ENCODE assay signal across 10 mouse cellular contexts in the genomic region with DNA sequence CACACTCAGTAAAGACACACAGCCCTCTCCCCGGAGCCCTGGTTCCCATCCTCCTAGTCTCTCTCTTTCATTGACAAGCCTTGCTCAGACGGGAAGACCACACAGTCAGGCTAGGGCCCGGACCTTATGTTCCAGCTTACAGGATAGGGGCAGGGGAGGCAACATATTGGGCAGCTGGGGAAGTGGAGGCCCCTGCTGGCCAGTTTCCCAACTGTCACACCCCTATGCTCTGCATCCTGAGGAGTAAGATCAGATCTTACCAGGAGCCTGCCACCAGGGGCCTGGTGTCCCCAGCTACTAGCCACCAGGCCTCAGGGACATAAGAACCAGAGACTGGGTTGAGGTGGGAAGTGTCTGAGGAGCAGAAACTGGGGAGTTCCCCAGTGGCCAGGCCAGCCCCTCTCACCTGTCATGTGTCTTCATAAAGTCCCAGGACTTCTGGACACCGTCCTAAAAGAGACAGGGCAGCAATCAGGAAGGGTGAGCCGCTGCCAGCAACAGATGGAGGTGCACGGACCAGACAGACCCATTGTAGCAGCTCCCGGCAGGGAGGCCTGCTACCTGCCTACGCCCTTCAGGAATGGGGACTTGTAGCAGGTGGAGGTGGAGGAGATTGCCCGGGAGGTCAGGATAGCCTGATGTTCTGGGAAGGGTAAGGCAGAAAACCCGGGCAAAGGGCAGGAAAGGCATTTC. TPM values are rescaled to one million over a fixed set of nuclear protein-coding genes. Genes with fewer than 3 reads are reported as not detected.
A peak's percentile ranks its signal among the peaks of the same experiment; 100 is the strongest.
DNase-seq lines count a peak whose midpoint lies in the region; ATAC-seq and TF ChIP-seq lines count a peak whose summit lies in the region.
"Had no signal": no experiment of that assay in that cellular context is flagged by ENCODE, and none has a peak within 500 bp of the region (broad histone marks: within the 10 kb centered on the region; RNA-seq: fewer than 3 reads in every experiment).

No protein-coding gene starts in this region.

- no peaks in the 10 kb centered on the region for H3K36me3 ChIP-seq in heart, embryonic 12.5 days
- H3K36me3 ChIP-seq: forebrain, embryonic 10.5 days had no signal

- 63% methylated on average over 10 of the region's 10 CpGs for WGBS in heart, embryonic 12.5 days

- no peak overlapping the region for H3K9ac ChIP-seq in heart, embryonic 12.5 days

- H3K4me1 ChIP-seq in heart, embryonic 12.5 days (replicated peaks), result peaks cover 36% of the 10 kb centered on the region

- no peak overlapping the region for H3K4me2 ChIP-seq in heart, embryonic 12.5 days

- peak; percentile 33 for TF ChIP-seq CTCF in gastrocnemius, adult 2 months (IDR thresholded peaks at IDR 0.05)

- H3K9me3 ChIP-seq in heart, embryonic 12.5 days (replicated peaks), result no peaks in the 10 kb centered on the region
- H3K9me3 ChIP-seq: forebrain, embryonic 10.5 days; megakaryocyte, embryonic 14.5 days had no signal

- H3K27me3 ChIP-seq in heart, embryonic 12.5 days (replicated peaks), result 0 out of 2 replicates have a peak, but pooled peaks cover 17% of the 10 kb centered on the region

- no peak overlapping the region for H3K4me3 ChIP-seq in gastrocnemius, adult 2 months
- H3K4me3 ChIP-seq in heart, embryonic 12.5 days, result no peak overlapping the region
- H3K4me3 ChIP-seq: forebrain, embryonic 10.5 days; megakaryocyte, embryonic 14.5 days had no signal

- H3K27ac ChIP-seq in gastrocnemius, adult 2 months, result no peak overlapping the region
- no peak overlapping the region for H3K27ac ChIP-seq in heart, embryonic 12.5 days (ENCODE audit: poor library complexity, severe bottlenecking)

- ATAC-seq in heart, embryonic 12.5 days (ENCODE audit: insufficient number of reproducible peaks, low FRiP score), result no peak

- DNase-seq in gastrocnemius, adult 2 months, result no peak
- DNase-seq in gastrocnemius, postnatal 14 days, result no peak
- peak; percentile 51 for DNase-seq in thymus, postnatal 4 days
- no peak for DNase-seq in thymus, postnatal 10 days (ENCODE audit: low spot score in 2 of 2)
- peak; percentile 67 to 78 for DNase-seq in kidney, postnatal 4 days
- DNase-seq in frontal cortex, postnatal 25 days (ENCODE audit: low spot score in 2 of 2), result no peak
- no peak for DNase-seq in adrenal gland, postnatal 14 days

- intact Hi-C loops in gastrocnemius, adult 2 months (cut with DNase I), result no loop called here
- intact Hi-C loops in gastrocnemius, postnatal 14 days (cut with DNase I; ENCODE audit: low total_unique reads), result no loop called here

RNA-seq across cellular contexts. Expression of a gene that starts 2.9 kb away (rescaled TPM):
- 1 to 10 TPM; 5.4 to 7.9 TPM for total RNA-seq in gastrocnemius, adult 2 months (2021)
- total RNA-seq in gastrocnemius, postnatal 14 days (2021), result 10 to 100 TPM; 14.8 to 17.5 TPM
- polyA plus RNA-seq in heart, embryonic 12.5 days (2016; fragmentation: Nextera tagmentation; extraction: Ambion mirVana), result 38.3 and 41.7 TPM in 2 replicates
- total RNA-seq in adrenal gland, postnatal 14 days (2021), result 32.5 and 35.7 TPM in 2 replicates

RNA-seq across cellular contexts. Expression of a gene that starts 9.4 kb away (rescaled TPM):
- total RNA-seq in gastrocnemius, adult 2 months (2021), result 10 to 100 TPM; 20.3 to 30.2 TPM
- total RNA-seq in gastrocnemius, postnatal 14 days (2021), result 10 to 100 TPM; 24.2 to 25.5 TPM
- 2.6 TPM in 2 replicates for polyA plus RNA-seq in heart, embryonic 12.5 days (2016; fragmentation: Nextera tagmentation; extraction: Ambion mirVana)
- total RNA-seq in adrenal gland, postnatal 14 days (2021), result 18.6 and 20.8 TPM in 2 replicates

RNA-seq across cellular contexts. Expression of a gene that starts 37.3 kb away (rescaled TPM):
- 10 to 100 TPM; 13.3 to 20.6 TPM for total RNA-seq in gastrocnemius, adult 2 months (2021)
- 10 to 100 TPM in 1 of 2 experiments, 1 to 10 TPM in 1; 7.3 to 10.2 TPM for total RNA-seq in gastrocnemius, postnatal 14 days (2021)
- 22.4 and 23.0 TPM in 2 replicates for polyA plus RNA-seq in heart, embryonic 12.5 days (2016; fragmentation: Nextera tagmentation; extraction: Ambion mirVana)
- 18.3 and 21.1 TPM in 2 replicates for total RNA-seq in adrenal gland, postnatal 14 days (2021)

Comparison
In these comparisons a context has a peak if more than half of its experiments do, and no peak if none do; other contexts are left out.
1. DNase-seq: peak in thymus, postnatal 4 days (single experiment) and kidney, postnatal 4 days (2 of 2); none in gastrocnemius, adult 2 months (single experiment), gastrocnemius, postnatal 14 days (single experiment), thymus, postnatal 10 days (0 of 2), frontal cortex, postnatal 25 days (0 of 2) and adrenal gland, postnatal 14 days (single experiment).